Mouse (Mus musculus) E14TG2a.4 (cell line): Measurements from ENCODE around the gene Dennd1c.

Experiments
- CTCF ChIP-seq: conservative IDR thresholded peaks from 2 replicates; pipeline ENCODE4 v1.5.1; 2014; ENCODE audit warnings: low read length
- NANOG ChIP-seq: IDR thresholded peaks from 2 replicates; pipeline ENCODE4 v1.6.1; 2014; ENCODE audit warnings: borderline replicate concordance, low read length, mixed read lengths
- POU5F1 ChIP-seq: IDR thresholded peaks from 2 replicates; pipeline ENCODE4 v1.6.1; 2014; ENCODE audit warnings: low read length, borderline replicate concordance

DNA sequence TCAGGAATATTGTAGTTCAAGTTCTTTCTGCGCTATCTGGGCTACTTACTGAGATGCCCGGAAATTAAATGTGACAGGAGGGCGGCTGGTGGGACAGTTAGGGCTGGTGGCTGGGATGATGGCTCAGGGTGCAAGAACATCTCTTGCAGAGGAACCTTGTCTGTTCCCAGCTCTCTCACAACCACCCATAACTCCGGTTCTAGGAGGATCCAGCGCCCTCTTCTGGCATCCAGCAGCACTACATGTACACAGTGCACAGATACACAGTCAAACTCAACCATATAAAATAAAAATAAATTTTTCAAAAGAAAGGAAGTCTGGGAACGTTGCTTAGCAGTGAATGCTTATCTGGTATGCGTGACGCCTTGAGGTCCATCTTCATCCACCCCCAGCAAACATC, 39.3 kb downstream of the Dennd1c start:
- peak; percentile 83 for TF ChIP-seq CTCF
- TF ChIP-seq NANOG = no peak
- TF ChIP-seq POU5F1 = no peak
